9 mouse cellular contexts compared by ENCODE assay signal in genomic region chr9:41612802-41613550, GRCm38 (mm10).
DNase-seq lines count a peak whose midpoint lies in the region; ATAC-seq lines count a peak whose summit lies in the region.
"Had no signal": no experiment of that assay in that cellular context is flagged by ENCODE, and none has a peak within 500 bp of the region (broad histone marks: within the 10 kb centered on the region; RNA-seq: fewer than 3 reads in every experiment).

No protein-coding gene starts in this region.

- H3K27me3 ChIP-seq in kidney, embryonic 15.5 days: no peaks in the 10 kb centered on the region
- no peaks in the 10 kb centered on the region for H3K27me3 ChIP-seq in forebrain, embryonic 10.5 days (ENCODE audit: poor library complexity, severe bottlenecking)
- H3K27me3 ChIP-seq in intestine, embryonic 16.5 days (replicated peaks; ENCODE audit: control insufficient read depth, insufficient read depth, low read length): no peaks in the 10 kb centered on the region
- H3K27me3 ChIP-seq in neural tube, embryonic 15.5 days (replicated peaks): no peaks in the 10 kb centered on the region
- H3K27me3 ChIP-seq: liver, embryonic 12.5 days had no signal

- peaks cover 29% of the 10 kb centered on the region for H3K4me1 ChIP-seq in kidney, embryonic 15.5 days
- peaks cover 56% of the 10 kb centered on the region for H3K4me1 ChIP-seq in forebrain, embryonic 10.5 days
- H3K4me1 ChIP-seq in intestine, embryonic 16.5 days (ENCODE audit: control insufficient read depth, insufficient read depth, low read length): peaks cover 11% of the 10 kb centered on the region; the same call in 1 of the 2 replicates
- peaks cover 50% of the 10 kb centered on the region for H3K4me1 ChIP-seq in neural tube, embryonic 15.5 days
- H3K4me1 ChIP-seq: liver, embryonic 12.5 days had no signal

- no peak for DNase-seq in kidney, postnatal 14 days
- no peak for DNase-seq in forebrain, embryonic 10.5 days (ENCODE audit: extremely low spot score, low spot score)
- no peak for DNase-seq in left cerebral cortex, postnatal 4 days

- no peak for ATAC-seq in kidney, embryonic 15.5 days (replicated peaks; ENCODE audit: low FRiP score)
- ATAC-seq in intestine, embryonic 16.5 days: no peak
- ATAC-seq in neural tube, embryonic 15.5 days (ENCODE audit: low FRiP score): no peak
- no peak for ATAC-seq in megakaryocyte-erythroid progenitor cell, adult 5-6 weeks (replicated peaks; ENCODE audit: low FRiP score, low TSS enrichment, poor library complexity, severe bottlenecking)
- no peak for ATAC-seq in inflammation-experienced regulatory T-cells, adult 6 months
- ATAC-seq: liver, embryonic 12.5 days had no signal

- 63% methylated on average over 14 of the region's 14 CpGs for WGBS in kidney, embryonic 15.5 days
- WGBS in forebrain, embryonic 10.5 days: 54% methylated on average over 14 of the region's 14 CpGs
- 59% methylated on average over 14 of the region's 14 CpGs for WGBS in intestine, embryonic 16.5 days
- 27% methylated on average over 14 of the region's 14 CpGs for WGBS in neural tube, embryonic 15.5 days

- H3K9ac ChIP-seq in kidney, embryonic 15.5 days: no peak overlapping the region
- no peak overlapping the region for H3K9ac ChIP-seq in intestine, embryonic 16.5 days (ENCODE audit: low read depth, low read length)
- no peak overlapping the region for H3K9ac ChIP-seq in neural tube, embryonic 15.5 days (replicated peaks)
- H3K9ac ChIP-seq: liver, embryonic 12.5 days had no signal

- intact Hi-C loops in left cerebral cortex, postnatal 4 days (cut with DNase I): loop anchor here (5.0 to 10.0 kb wide), 2 partner anchors 82 to 124 kb away; no protein-coding TSS in a partner anchor

- no peaks in the 10 kb centered on the region for H3K36me3 ChIP-seq in kidney, embryonic 15.5 days
- H3K36me3 ChIP-seq in forebrain, embryonic 10.5 days (replicated peaks): no peaks in the 10 kb centered on the region
- no peaks in the 10 kb centered on the region for H3K36me3 ChIP-seq in intestine, embryonic 16.5 days (ENCODE audit: control insufficient read depth, insufficient read depth, low read length)
- no peaks in the 10 kb centered on the region for H3K36me3 ChIP-seq in neural tube, embryonic 15.5 days
- H3K36me3 ChIP-seq: liver, embryonic 12.5 days had no signal

- no peak overlapping the region; the same call in 1 of the 2 replicates for H3K27ac ChIP-seq in kidney, embryonic 15.5 days
- H3K27ac ChIP-seq in forebrain, embryonic 10.5 days: peak overlapping the region; percentile 87
- no peak overlapping the region; the same call in 1 of the 2 replicates for H3K27ac ChIP-seq in intestine, embryonic 16.5 days (ENCODE audit: low read length)
- H3K27ac ChIP-seq in neural tube, embryonic 15.5 days (replicated peaks): peak overlapping the region; percentile 86
- H3K27ac ChIP-seq: liver, embryonic 12.5 days had no signal

- H3K4me2 ChIP-seq in kidney, embryonic 15.5 days: peak overlapping the region; percentile 49
- 0 out of 2 replicates have a peak overlapping the region, but pooled peaks have one; percentile 32 for H3K4me2 ChIP-seq in intestine, embryonic 16.5 days (ENCODE audit: low read depth, low read length)
- peak overlapping the region; percentile 46 for H3K4me2 ChIP-seq in neural tube, embryonic 15.5 days
- H3K4me2 ChIP-seq: liver, embryonic 12.5 days had no signal

- no peak overlapping the region for H3K4me3 ChIP-seq in kidney, embryonic 15.5 days (replicated peaks)
- H3K4me3 ChIP-seq in forebrain, embryonic 10.5 days: peak overlapping the region; percentile 35
- no peak overlapping the region for H3K4me3 ChIP-seq in intestine, embryonic 16.5 days (ENCODE audit: low read length)
- no peak overlapping the region for H3K4me3 ChIP-seq in neural tube, embryonic 15.5 days (replicated peaks)
- H3K4me3 ChIP-seq: liver, embryonic 12.5 days had no signal

- no peaks in the 10 kb centered on the region for H3K9me3 ChIP-seq in kidney, embryonic 15.5 days (replicated peaks)
- no peaks in the 10 kb centered on the region for H3K9me3 ChIP-seq in forebrain, embryonic 10.5 days
- no peaks in the 10 kb centered on the region for H3K9me3 ChIP-seq in intestine, embryonic 16.5 days (ENCODE audit: control insufficient read depth, low read length)
- no peaks in the 10 kb centered on the region for H3K9me3 ChIP-seq in neural tube, embryonic 15.5 days (replicated peaks)
- H3K9me3 ChIP-seq: liver, embryonic 12.5 days had no signal

Comparison
In these comparisons a context has a peak if more than half of its experiments do, and no peak if none do; other contexts are left out.
1. H3K27ac ChIP-seq: peak in forebrain, embryonic 10.5 days (single experiment) and neural tube, embryonic 15.5 days (single experiment); none in kidney, embryonic 15.5 days (single experiment) and intestine, embryonic 16.5 days (single experiment).
2. Peak in every context shown above with its lines, with median percentiles within 50 percentile points of each other: H3K4me2 ChIP-seq.